Mouse (Mus musculus) kidney, embryonic 15.5 days (tissue): Measurements from ENCODE around the gene Tacr1. TPM values are rescaled to one million over a fixed set of nuclear protein-coding genes. Genes with fewer than 3 reads are reported as not detected.
A peak's percentile ranks its signal among the peaks of the same experiment; 100 is the strongest.

Source experiments
- ATAC-seq: fragments of 200-750 bp; cut with Nextera tagmentation; replicated peaks from 2 replicates; pipeline ENCODE4 v1.8.0; 2017; ENCODE audit warnings: moderate TSS enrichment; ENCODE audit not compliant: low FRiP score
- H3K27ac ChIP-seq: fragments of 300-500 bp; sonication (generic); 2 replicates; pipeline ENCODE4 v1.5.1; 2015; ENCODE audit warnings: mild to moderate bottlenecking, inconsistent platforms
- H3K27me3 ChIP-seq: fragments of 300-500 bp; sonication (generic); 2 replicates; pipeline ENCODE4 v1.6.1; 2015; ENCODE audit warnings: inconsistent platforms
- H3K36me3 ChIP-seq: fragments of 300-500 bp; sonication (generic); 2 replicates; pipeline ENCODE4 v1.6.1; 2015; ENCODE audit warnings: inconsistent platforms
- H3K4me1 ChIP-seq: fragments of 300-500 bp; sonication (generic); 2 replicates; pipeline ENCODE4 v1.6.1; 2015; ENCODE audit warnings: inconsistent platforms
- H3K4me2 ChIP-seq: fragments of 300-500 bp; sonication (generic); 2 replicates; pipeline ENCODE4 v1.6.1; 2015; ENCODE audit warnings: moderate library complexity, mild to moderate bottlenecking, inconsistent platforms
- H3K4me3 ChIP-seq: fragments of 300-500 bp; sonication (generic); replicated peaks from 2 replicates; pipeline ENCODE4 v1.5.1; 2015; ENCODE audit warnings: mild to moderate bottlenecking, inconsistent platforms
- H3K9ac ChIP-seq: fragments of 300-500 bp; sonication (generic); 2 replicates; pipeline ENCODE4 v1.6.1; 2015; ENCODE audit warnings: mild to moderate bottlenecking, inconsistent platforms
- H3K9me3 ChIP-seq: fragments of 300-500 bp; sonication (generic); replicated peaks from 2 replicates; pipeline ENCODE4 v1.6.1; 2016; ENCODE audit warnings: inconsistent platforms
- WGBS: fragments of 180-500 bp; shearing (Covaris S2); methylation state at CpG from one replicate; pipeline ENCODE4 v1.1.7; 2015; ENCODE audit warnings: mixed read lengths; 5-methylcytosine and 5-hydroxymethylcytosine counted together
- polyA plus RNA-seq: library from polyadenylated mRNA; unstranded; fragments of >200 nt; fragmentation: Nextera tagmentation; extraction: Ambion mirVana; gene quantifications from 2 replicates; pipeline ENCODE4 v1.2.1, GENCODE M21; 2015

The Tacr1 gene
- polyA plus RNA-seq, 1 experiment from 2014 or later: 0.17 TPM

DNA sequence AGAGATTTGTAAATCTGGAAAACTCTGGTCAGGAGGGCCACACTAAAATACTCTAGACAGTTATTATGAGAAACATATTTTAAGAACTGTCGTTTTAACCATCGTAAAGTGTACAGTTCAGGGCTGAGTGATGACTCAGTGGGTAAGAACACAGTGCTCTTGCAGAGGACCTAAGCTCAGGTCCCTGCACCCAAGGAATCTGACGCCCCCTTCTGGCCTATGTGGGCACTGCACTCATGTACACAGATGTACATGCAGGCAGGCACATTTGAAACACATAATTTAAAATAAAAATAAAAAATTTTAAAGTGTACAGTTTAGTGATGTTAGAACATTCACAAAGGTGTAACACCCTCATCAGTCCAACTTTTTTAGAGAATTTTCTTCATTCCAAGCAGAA is 147.1 kb downstream of the Tacr1 start:
- Histone ChIP-seq H3K27ac (no peak overlapping the region), H3K27me3 (no peaks in the 10 kb centered on the region), H3K4me1 (no peaks in the 10 kb centered on the region), H3K36me3 (no peaks in the 10 kb centered on the region), H3K9ac (no peak overlapping the region), H3K9me3 (peaks cover 9% of the 10 kb centered on the region), H3K4me2 (no peak overlapping the region), H3K4me3 (no peak overlapping the region)
- ATAC-seq: no peak
- 53% methylated on average over 3 of the region's 3 CpGs for WGBS

- Histone ChIP-seq H3K4me1 (no peaks in the 10 kb centered on the region), H3K4me3 (no peak overlapping the region), H3K27ac (no peak overlapping the region), H3K9ac (no peak overlapping the region), H3K27me3 (no peaks in the 10 kb centered on the region), H3K4me2 (no peak overlapping the region), H3K36me3 (no peaks in the 10 kb centered on the region), H3K9me3 (no peaks in the 10 kb centered on the region)
- no peak for ATAC-seq
- WGBS: 88% methylated on average over 5 of the region's 5 CpGs
Observed at GRCm38 (mm10) chr6:82575445-82575844, 173.3 kb downstream of the Tacr1 start.

DNA sequence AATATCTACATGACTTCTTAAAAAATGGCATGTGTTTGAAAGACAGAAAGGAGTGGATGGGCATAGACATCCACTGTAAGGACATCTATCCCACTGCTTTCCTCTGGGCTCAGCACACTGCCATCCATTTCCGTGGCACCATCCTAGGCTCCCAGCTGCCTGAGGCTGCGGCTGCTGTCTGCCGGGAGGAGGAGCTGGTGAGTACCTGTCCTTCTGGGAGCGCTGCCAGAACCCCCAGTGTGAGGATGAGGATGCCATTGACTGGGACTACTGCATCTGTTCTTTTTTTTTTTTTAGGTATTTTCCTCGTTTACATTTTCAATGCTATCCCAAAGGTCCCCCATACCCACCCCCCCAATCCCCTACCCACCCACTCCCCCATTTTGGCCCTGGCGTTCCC is 183.3 kb downstream of the Tacr1 start:
- H3K9me3 ChIP-seq: no peaks in the 10 kb centered on the region
- H3K27ac ChIP-seq: no peak overlapping the region
- ATAC-seq: no peak
- no peak overlapping the region for H3K9ac ChIP-seq
- no peaks in the 10 kb centered on the region for H3K36me3 ChIP-seq
- no peaks in the 10 kb centered on the region for H3K27me3 ChIP-seq
- 0 out of 2 replicates have a peak, but pooled peaks cover 3% of the 10 kb centered on the region for H3K4me1 ChIP-seq
- no peak overlapping the region for H3K4me3 ChIP-seq
- 63% methylated on average over 6 of the region's 6 CpGs for WGBS
- H3K4me2 ChIP-seq: no peak overlapping the region

DNA sequence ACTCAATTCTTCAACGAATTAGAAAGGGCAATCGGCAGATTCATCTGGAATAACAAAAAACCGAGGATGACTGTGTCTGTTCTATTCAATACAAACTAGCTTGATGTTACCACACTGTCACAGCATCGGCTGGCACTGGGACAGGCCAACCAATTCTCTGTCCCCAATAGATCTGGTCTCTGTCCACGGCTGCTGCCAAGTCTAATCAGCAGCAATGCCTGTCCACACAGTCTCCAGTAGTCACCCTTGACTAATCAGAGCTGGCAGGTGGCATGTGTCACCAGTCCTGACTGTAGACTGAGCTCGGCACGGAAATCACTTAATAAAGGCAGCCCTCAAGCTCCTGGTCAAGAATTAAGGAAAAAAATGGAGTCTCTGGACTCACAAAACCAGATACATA is 187.3 kb downstream of the Tacr1 start:
- no peak overlapping the region for H3K4me2 ChIP-seq
- H3K27ac ChIP-seq: no peak overlapping the region
- no peaks in the 10 kb centered on the region for H3K36me3 ChIP-seq
- no peak overlapping the region for H3K4me3 ChIP-seq
- H3K9me3 ChIP-seq: no peaks in the 10 kb centered on the region
- ATAC-seq: 0 out of 2 replicates have a peak, but pooled peaks have one; percentile 58
- 0 out of 2 replicates have a peak, but pooled peaks cover 3% of the 10 kb centered on the region for H3K4me1 ChIP-seq
- 67% methylated on average over 7 of the region's 7 CpGs for WGBS
- H3K9ac ChIP-seq: no peak overlapping the region
- no peaks in the 10 kb centered on the region for H3K27me3 ChIP-seq

DNA sequence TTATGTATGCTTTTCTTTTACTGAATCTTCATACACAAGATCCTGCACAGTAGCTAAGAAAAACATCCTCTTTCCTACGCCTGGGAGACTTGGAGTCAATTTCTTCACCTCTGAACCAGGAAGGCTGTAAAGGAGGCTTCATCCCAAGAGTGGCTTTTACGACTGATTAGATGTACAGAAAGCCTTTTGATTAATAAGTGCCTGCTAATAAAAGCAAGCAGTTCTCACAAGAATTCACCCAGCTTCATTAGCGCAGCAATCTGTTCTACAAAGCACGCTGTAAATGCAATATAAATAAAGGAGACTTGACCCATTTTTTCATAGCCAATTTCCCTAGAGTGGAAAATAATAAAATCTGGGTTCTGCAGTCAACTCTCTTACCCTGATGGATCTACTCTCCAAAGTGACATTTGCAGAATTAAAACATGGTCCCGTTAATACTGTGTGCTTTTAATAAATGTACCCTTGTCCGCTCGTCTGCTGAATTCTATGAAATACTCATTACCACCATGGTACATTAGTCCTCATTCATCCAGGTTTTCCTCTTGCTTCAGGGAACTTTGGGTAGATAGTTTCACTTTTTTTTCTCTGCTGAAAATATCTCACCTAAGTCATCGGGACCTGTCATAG is 193.4 kb downstream of the Tacr1 start:
- Histone ChIP-seq H3K27me3 (0 out of 2 replicates have a peak, but pooled peaks cover 3% of the 10 kb centered on the region), H3K9me3 (no peaks in the 10 kb centered on the region), H3K27ac (no peak overlapping the region), H3K9ac (no peak overlapping the region), H3K36me3 (no peaks in the 10 kb centered on the region), H3K4me1 (0 out of 2 replicates have a peak, but pooled peaks cover 2% of the 10 kb centered on the region), H3K4me2 (no peak overlapping the region), H3K4me3 (no peak overlapping the region)
- 38% methylated on average over 8 of the region's 8 CpGs for WGBS
- no peak for ATAC-seq

GRCm38 (mm10) chr6:82603228-82603627 is 201.1 kb downstream of the Tacr1 start:
- no peak overlapping the region for H3K4me2 ChIP-seq
- no peaks in the 10 kb centered on the region for H3K36me3 ChIP-seq
- no peak overlapping the region for H3K9ac ChIP-seq
- H3K9me3 ChIP-seq: no peaks in the 10 kb centered on the region
- no peak overlapping the region for H3K4me3 ChIP-seq
- H3K4me1 ChIP-seq: no peaks in the 10 kb centered on the region
- no peak for ATAC-seq
- 77% methylated on average over 9 of the region's 9 CpGs for WGBS
- no peaks in the 10 kb centered on the region for H3K27me3 ChIP-seq
- no peak overlapping the region for H3K27ac ChIP-seq

- H3K36me3 ChIP-seq: no peaks in the 10 kb centered on the region
- H3K9ac ChIP-seq: no peak overlapping the region
- no peak overlapping the region for H3K4me2 ChIP-seq
- H3K4me1 ChIP-seq: no peaks in the 10 kb centered on the region
- ATAC-seq: peak; percentile 54
- H3K4me3 ChIP-seq: no peak overlapping the region
- H3K27me3 ChIP-seq: no peaks in the 10 kb centered on the region
- 30% methylated on average over 2 of the region's 2 CpGs for WGBS
- H3K9me3 ChIP-seq: no peaks in the 10 kb centered on the region
- no peak overlapping the region for H3K27ac ChIP-seq
Observed at GRCm38 (mm10) chr6:82603665-82604064, 201.5 kb downstream of the Tacr1 start.

DNA sequence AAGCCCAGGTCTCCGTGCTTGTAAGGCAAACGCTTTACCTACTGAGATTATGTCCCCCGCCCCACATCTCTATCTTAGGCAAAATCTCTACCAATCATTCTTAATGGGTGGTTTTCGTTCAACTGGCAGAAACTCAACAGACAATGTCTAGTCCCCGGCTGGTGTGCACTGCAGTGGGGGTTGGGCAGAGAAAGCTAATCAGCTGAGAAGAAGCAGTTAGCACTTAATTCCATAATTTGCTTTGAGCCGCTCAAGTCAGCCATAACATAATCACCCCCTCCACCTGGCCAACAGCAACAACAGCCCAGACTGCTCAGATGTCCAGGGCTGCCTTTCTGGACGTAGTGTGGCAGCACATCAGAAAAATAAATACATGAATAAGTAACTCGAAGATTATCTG is 202.7 kb downstream of the Tacr1 start:
- Histone ChIP-seq H3K27me3 (no peaks in the 10 kb centered on the region), H3K4me2 (no peak overlapping the region), H3K4me1 (no peaks in the 10 kb centered on the region), H3K9me3 (no peaks in the 10 kb centered on the region), H3K36me3 (no peaks in the 10 kb centered on the region), H3K9ac (no peak overlapping the region), H3K27ac (no peak overlapping the region), H3K4me3 (no peak overlapping the region)
- 61% methylated on average over 8 of the region's 8 CpGs for WGBS
- ATAC-seq: 0 out of 2 replicates have a peak, but pooled peaks have one; percentile 22

DNA sequence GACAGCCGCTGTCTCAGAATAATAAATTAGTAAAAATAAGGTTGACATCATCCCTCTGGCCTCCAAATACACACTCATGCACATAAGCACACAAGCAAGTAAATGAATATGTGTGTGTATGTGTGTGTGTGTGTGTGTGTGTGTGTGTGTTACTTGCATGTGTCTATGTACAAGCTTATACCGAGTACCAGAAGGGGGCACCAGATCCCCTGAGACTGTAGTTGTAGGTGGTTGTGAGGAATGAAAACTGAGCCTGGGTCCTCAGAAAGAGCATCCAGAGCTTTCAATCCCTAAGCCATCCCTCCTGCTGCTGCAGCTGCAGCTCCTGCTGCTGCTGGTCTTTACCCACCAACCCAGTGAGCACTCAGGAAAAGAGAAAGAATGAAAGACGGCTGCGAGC is 206.6 kb downstream of the Tacr1 start:
- H3K9me3 ChIP-seq: no peaks in the 10 kb centered on the region
- 97% methylated on average over 4 of the region's 4 CpGs for WGBS
- H3K27ac ChIP-seq: no peak overlapping the region
- no peaks in the 10 kb centered on the region for H3K4me1 ChIP-seq
- H3K4me3 ChIP-seq: no peak overlapping the region
- no peak overlapping the region for H3K4me2 ChIP-seq
- ATAC-seq: no peak
- no peaks in the 10 kb centered on the region for H3K27me3 ChIP-seq
- H3K36me3 ChIP-seq: no peaks in the 10 kb centered on the region
- no peak overlapping the region for H3K9ac ChIP-seq

DNA sequence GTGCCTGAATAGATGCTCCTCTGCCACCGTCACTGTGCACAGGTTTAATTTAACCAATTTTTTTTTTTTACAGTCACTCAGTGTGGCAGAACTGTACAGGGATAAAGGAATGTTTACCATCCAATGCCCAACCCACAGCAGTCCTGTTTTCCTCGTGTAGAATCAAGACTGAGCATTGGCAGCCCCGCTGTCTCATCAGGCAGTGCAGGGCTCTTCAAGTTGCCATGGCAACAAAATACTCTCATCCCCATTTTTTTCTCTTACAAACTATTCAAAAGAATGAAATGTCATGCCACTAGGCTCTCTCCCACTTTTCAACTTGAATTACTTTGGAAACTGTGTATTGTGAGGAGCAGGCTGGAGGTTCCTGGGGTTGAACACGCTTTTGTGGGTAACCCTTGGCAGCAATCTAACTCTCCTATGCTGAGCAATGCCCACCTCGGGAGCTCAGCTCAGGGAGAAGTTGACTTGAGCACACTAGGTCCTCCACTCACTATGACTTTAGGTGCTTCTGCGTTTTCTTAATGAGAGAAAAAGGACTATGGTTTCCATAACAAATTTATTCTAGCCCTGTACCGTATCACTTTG is 207.3 kb downstream of the Tacr1 start:
- H3K27me3 ChIP-seq: no peaks in the 10 kb centered on the region
- no peak for ATAC-seq
- no peaks in the 10 kb centered on the region for H3K4me1 ChIP-seq
- H3K4me2 ChIP-seq: no peak overlapping the region
- no peaks in the 10 kb centered on the region for H3K36me3 ChIP-seq
- no peak overlapping the region for H3K9ac ChIP-seq
- no peak overlapping the region for H3K27ac ChIP-seq
- 87% methylated on average over 7 of the region's 7 CpGs for WGBS
- H3K9me3 ChIP-seq: no peaks in the 10 kb centered on the region
- no peak overlapping the region for H3K4me3 ChIP-seq
